Mouse (Mus musculus) R1 (cell line): ENCODE results near the gene Eno2.
"Not testable (repeated sequence)": the region's sequence is repeated elsewhere in the genome, so short reads cannot be mapped to it uniquely, and the experiment has no call there.

Experiments
- DNase-seq: peaks from one replicate; pipeline ENCODE4 v3.0.0-alpha.2; 2018; ENCODE audit warnings: low read depth, low spot score

Gene Eno2

GRCm38 (mm10) chr6:124769101-124769765 is at the start of gene Eno2:
TSS of gene Eno2 (minus strand) at chr6:124769673.
- peak; percentile 48 for DNase-seq

GRCm38 (mm10) chr6:124817971-124818370 is 48.5 kb upstream of the Eno2 start:
- DNase-seq = no peak

GRCm38 (mm10) chr6:124817563-124817962 is 48.1 kb upstream of the Eno2 start:
- no peak for DNase-seq

GRCm38 (mm10) chr6:124817125-124817524 is 47.7 kb upstream of the Eno2 start:
- no peak for DNase-seq

GRCm38 (mm10) chr6:124816611-124817010 is 47.1 kb upstream of the Eno2 start:
- no peak for DNase-seq

GRCm38 (mm10) chr6:124814858-124815774 is 45.6 kb upstream of the Eno2 start:
- no peak for DNase-seq

GRCm38 (mm10) chr6:124814448-124814847 is 45.0 kb upstream of the Eno2 start:
- no peak for DNase-seq

- peak; percentile 89 for DNase-seq
Observed at GRCm38 (mm10) chr6:124813933-124814332, 44.5 kb upstream of the Eno2 start, which contains the start of gene Tpi1. TSS of gene Tpi1 (minus strand) at chr6:124814296.

- peak; percentile 61 for DNase-seq
Observed at GRCm38 (mm10) chr6:124813496-124813895, 44.0 kb upstream of the Eno2 start.

- no peak for DNase-seq
Observed at GRCm38 (mm10) chr6:124812848-124813247, 43.4 kb upstream of the Eno2 start.

GRCm38 (mm10) chr6:124811701-124812560 is 42.5 kb upstream of the Eno2 start:
- DNase-seq = no peak

GRCm38 (mm10) chr6:124811403-124811665 is 41.9 kb upstream of the Eno2 start:
- no peak for DNase-seq

GRCm38 (mm10) chr6:124810566-124811402 is 41.3 kb upstream of the Eno2 start:
- not testable (repeated sequence) for DNase-seq

- DNase-seq = no peak
Observed at GRCm38 (mm10) chr6:124809775-124810538, 40.5 kb upstream of the Eno2 start.

- DNase-seq = peak; percentile 53
Observed at GRCm38 (mm10) chr6:124809052-124809774, 39.7 kb upstream of the Eno2 start.

GRCm38 (mm10) chr6:124808358-124809012 is 39.0 kb upstream of the Eno2 start, which contains the start of gene Spsb2:
TSS of gene Spsb2 (plus strand) at chr6:124808661.
- peak; percentile 72 for DNase-seq

GRCm38 (mm10) chr6:124807986-124808357 is 38.5 kb upstream of the Eno2 start:
- DNase-seq = no peak

GRCm38 (mm10) chr6:124807366-124807765 is 37.9 kb upstream of the Eno2 start:
- DNase-seq = no peak
